In the genomic region with DNA sequence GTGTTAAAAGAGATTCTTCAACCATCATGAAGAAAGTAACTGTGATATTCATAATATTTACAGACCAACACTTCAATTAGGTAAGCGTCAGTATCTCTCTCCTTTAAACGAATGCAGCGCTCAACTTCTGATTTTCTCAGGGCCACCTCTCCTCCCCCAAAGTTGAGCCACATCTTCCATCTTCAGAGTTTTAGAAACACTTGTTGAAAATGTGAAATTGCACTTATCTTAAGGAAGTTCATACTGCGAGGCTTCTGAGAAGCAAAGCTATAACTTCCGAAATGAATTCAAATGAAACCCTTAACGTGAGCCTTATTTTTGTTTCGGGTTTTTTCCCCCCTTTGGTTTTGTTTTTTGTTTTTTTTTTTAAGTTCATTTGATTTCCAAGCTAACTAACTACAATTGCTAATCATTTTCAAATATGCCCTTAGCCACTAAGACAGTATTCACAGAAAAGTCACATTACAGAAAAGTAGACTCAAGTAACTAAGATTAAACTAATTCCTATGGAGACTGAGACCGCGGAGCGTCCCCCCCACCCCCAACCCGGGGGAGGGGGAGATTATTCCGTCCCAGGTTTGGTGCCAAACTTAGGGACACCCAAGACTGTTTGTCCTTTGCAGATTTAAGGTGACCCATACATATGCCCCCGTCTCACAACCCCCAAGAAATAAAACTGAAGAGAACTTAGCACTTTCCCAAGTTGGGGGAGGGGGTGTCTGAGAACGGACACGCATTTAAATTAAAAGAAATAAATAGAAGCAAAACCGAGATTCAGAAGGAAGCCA, we compare ENCODE assay signal across 8 mouse cellular contexts. TPM values are rescaled to one million over a fixed set of nuclear protein-coding genes. Genes with fewer than 3 reads are reported as not detected.
DNase-seq lines count a peak whose midpoint lies in the region; ATAC-seq and TF ChIP-seq lines count a peak whose summit lies in the region.

No protein-coding gene starts in this region.

- 0 out of 2 replicates have a peak, but pooled peaks cover 2% of the 10 kb centered on the region for H3K9me3 ChIP-seq in hindbrain, embryonic 16.5 days (ENCODE audit: control insufficient read depth, low read length)
- no peaks in the 10 kb centered on the region for H3K9me3 ChIP-seq in neural tube, embryonic 12.5 days

- DNase-seq in liver, adult 2 months (ENCODE audit: extremely low read depth, low read depth, low spot score): no peak
- DNase-seq in liver (no peak), MN1 (ENCODE audit: low spot score) (no peak)
- peak; percentile 16 for DNase-seq in embryo, embryonic 11.5 days (ENCODE audit: low read depth, low spot score)
- no peak for DNase-seq in left cerebral cortex, postnatal 4 days

- H3K4me2 ChIP-seq in hindbrain, embryonic 16.5 days (ENCODE audit: low read length): peak overlapping the region; percentile 77
- H3K4me2 ChIP-seq in neural tube, embryonic 12.5 days (replicated peaks): peak overlapping the region; percentile 86

- TF ChIP-seq POLR2A in liver, adult 2 months (IDR thresholded peaks at IDR 0.05; ENCODE audit: extremely low read depth, insufficient read depth, low read length): no peak

- WGBS in liver, adult 2 months: 8% methylated on average over 16 of the region's 16 CpGs
- WGBS in hindbrain, embryonic 16.5 days: 5% methylated on average over 16 of the region's 16 CpGs
- 2% methylated on average over 16 of the region's 16 CpGs for WGBS in neural tube, embryonic 12.5 days

- no peak overlapping the region; the same call in 1 of the 2 replicates for H3K9ac ChIP-seq in liver, adult 2 months (ENCODE audit: low read depth, low read length)
- H3K9ac ChIP-seq in hindbrain, embryonic 16.5 days (ENCODE audit: low read depth, low read length): peak overlapping the region; percentile 51
- H3K9ac ChIP-seq in neural tube, embryonic 12.5 days: peak overlapping the region; percentile 57; the same call in 1 of the 2 replicates

- no peak overlapping the region for H3K27ac ChIP-seq in liver, adult 2 months (replicated peaks; ENCODE audit: insufficient read depth, low read depth, low read length)
- H3K27ac ChIP-seq in hindbrain, embryonic 16.5 days (ENCODE audit: low read depth, low read length): no peak overlapping the region
- no peak overlapping the region for H3K27ac ChIP-seq in neural tube, embryonic 12.5 days

- peak overlapping the region; percentile 33; the same call in 1 of the 2 replicates for H3K4me3 ChIP-seq in liver, adult 2 months (ENCODE audit: insufficient read depth, low read depth, low read length)
- H3K4me3 ChIP-seq in hindbrain, embryonic 16.5 days (ENCODE audit: low read length): peak overlapping the region; percentile 44
- peak overlapping the region; percentile 40 for H3K4me3 ChIP-seq in neural tube, embryonic 12.5 days

- no peaks in the 10 kb centered on the region for H3K4me1 ChIP-seq in liver, adult 2 months (ENCODE audit: control insufficient read depth, insufficient read depth, low read length)
- H3K4me1 ChIP-seq in hindbrain, embryonic 16.5 days (ENCODE audit: control insufficient read depth, insufficient read depth, low read depth, low read length): peaks cover 7% of the 10 kb centered on the region
- H3K4me1 ChIP-seq in neural tube, embryonic 12.5 days: peaks cover 6% of the 10 kb centered on the region; the same call in 1 of the 2 replicates

- intact Hi-C loops in left cerebral cortex, postnatal 4 days (cut with DNase I): no loop called here

- H3K36me3 ChIP-seq in liver, adult 2 months (ENCODE audit: control insufficient read depth, insufficient read depth, low read length): no peaks in the 10 kb centered on the region
- H3K36me3 ChIP-seq in hindbrain, embryonic 16.5 days (ENCODE audit: control insufficient read depth, insufficient read depth, low read length): no peaks in the 10 kb centered on the region
- no peaks in the 10 kb centered on the region for H3K36me3 ChIP-seq in neural tube, embryonic 12.5 days

- no peaks in the 10 kb centered on the region for H3K79me2 ChIP-seq in liver, adult 2 months (ENCODE audit: control insufficient read depth, insufficient read depth, low read length)

- no peak for TF ChIP-seq CTCF in liver, adult 2 months (IDR thresholded peaks at IDR 0.05; ENCODE audit: low read depth, low read length)

- ATAC-seq in hindbrain, embryonic 16.5 days: no peak
- no peak for ATAC-seq in neural tube, embryonic 12.5 days (ENCODE audit: low FRiP score, low read depth)
- ATAC-seq in erythroblast, adult 5-6 weeks (replicated peaks; ENCODE audit: low FRiP score, poor library complexity, severe bottlenecking): no peak

- peaks cover 15% of the 10 kb centered on the region for H3K27me3 ChIP-seq in liver, adult 2 months (ENCODE audit: control insufficient read depth, insufficient read depth, low read length)
- peaks cover 54% of the 10 kb centered on the region for H3K27me3 ChIP-seq in hindbrain, embryonic 16.5 days (replicated peaks; ENCODE audit: control insufficient read depth, insufficient read depth, low read length)
- H3K27me3 ChIP-seq in neural tube, embryonic 12.5 days (replicated peaks): peaks cover 71% of the 10 kb centered on the region

RNA-seq across cellular contexts. Expression of gene Ikzf3, which starts 0.7 kb away (rescaled TPM):
- 0.37 and 0.60 TPM in 2 replicates for total RNA-seq in liver, adult 2 months (2014; rRNA removed)
- polyA plus RNA-seq in liver, adult 2 months (2012; rRNA removed): 0.82 and 1.1 TPM in 2 replicates
- polyA plus RNA-seq in hindbrain, embryonic 16.5 days (2015; fragmentation: Nextera tagmentation; extraction: Ambion mirVana): 0.35 and 0.45 TPM in 2 replicates
- 0.25 and 0.34 TPM in 2 replicates for polyA plus RNA-seq in neural tube, embryonic 12.5 days (2016; fragmentation: Nextera tagmentation; extraction: Ambion mirVana)
- total RNA-seq in left cerebral cortex, postnatal 4 days (2021): under 1 TPM; 0.38 to 0.46 TPM
- total RNA-seq in erythroblast, adult 5-6 weeks (2015; ENCODE audit: low replicate concordance): 2.7 and 3.1 TPM in 2 replicates
- total RNA-seq in erythroblast, adult 5-6 weeks (2017; ENCODE audit: low replicate concordance): 1.4 and 2.6 TPM in 2 replicates

RNA-seq across cellular contexts. Expression of gene Zpbp2, which starts 5.8 kb away (rescaled TPM):
- total RNA-seq in liver, adult 2 months (2014; rRNA removed): 0.28 and 0.94 TPM in 2 replicates
- polyA plus RNA-seq in liver, adult 2 months (2012; rRNA removed): 0.09 TPM in 1 of 2 replicates, not detected in the other
- 0.11 and 0.15 TPM in 2 replicates for polyA plus RNA-seq in hindbrain, embryonic 16.5 days (2015; fragmentation: Nextera tagmentation; extraction: Ambion mirVana)
- 0.15 TPM in 1 of 2 replicates, not detected in the other for polyA plus RNA-seq in neural tube, embryonic 12.5 days (2016; fragmentation: Nextera tagmentation; extraction: Ambion mirVana)
- not detected for total RNA-seq in left cerebral cortex, postnatal 4 days (2021)
- not detected in 2 replicates for total RNA-seq in erythroblast, adult 5-6 weeks (2015; ENCODE audit: low replicate concordance)
- total RNA-seq in erythroblast, adult 5-6 weeks (2017; ENCODE audit: low replicate concordance): 4.6 TPM in 1 of 2 replicates, not detected in the other

RNA-seq across cellular contexts. Expression of gene Ormdl3, which starts 42.1 kb away (rescaled TPM):
- 48.3 and 62.0 TPM in 2 replicates for total RNA-seq in liver, adult 2 months (2014; rRNA removed)
- polyA plus RNA-seq in liver, adult 2 months (2012; rRNA removed): 119 and 166 TPM in 2 replicates
- 117 and 124 TPM in 2 replicates for polyA plus RNA-seq in hindbrain, embryonic 16.5 days (2015; fragmentation: Nextera tagmentation; extraction: Ambion mirVana)
- polyA plus RNA-seq in neural tube, embryonic 12.5 days (2016; fragmentation: Nextera tagmentation; extraction: Ambion mirVana): 70.4 and 72.2 TPM in 2 replicates
- 10 to 100 TPM; 60.7 to 64.9 TPM for total RNA-seq in left cerebral cortex, postnatal 4 days (2021)
- 20.5 and 31.9 TPM in 2 replicates for total RNA-seq in erythroblast, adult 5-6 weeks (2015; ENCODE audit: low replicate concordance)
- total RNA-seq in erythroblast, adult 5-6 weeks (2017; ENCODE audit: low replicate concordance): 37.9 and 51.6 TPM in 2 replicates

RNA-seq across cellular contexts. Expression of gene Lrrc3c, which starts 53.0 kb away (rescaled TPM):
- total RNA-seq in liver, adult 2 months (2014; rRNA removed): not detected in 2 replicates
- polyA plus RNA-seq in liver, adult 2 months (2012; rRNA removed): not detected in 2 replicates
- polyA plus RNA-seq in hindbrain, embryonic 16.5 days (2015; fragmentation: Nextera tagmentation; extraction: Ambion mirVana): not detected in 2 replicates
- not detected in 2 replicates for polyA plus RNA-seq in neural tube, embryonic 12.5 days (2016; fragmentation: Nextera tagmentation; extraction: Ambion mirVana)
- total RNA-seq in left cerebral cortex, postnatal 4 days (2021): not detected
- total RNA-seq in erythroblast, adult 5-6 weeks (2015; ENCODE audit: low replicate concordance): not detected in 2 replicates
- not detected in 2 replicates for total RNA-seq in erythroblast, adult 5-6 weeks (2017; ENCODE audit: low replicate concordance)
